In genomic region chr11:88595616-88596015, GRCm38 (mm10) we compare ENCODE assay signal across 9 mouse cellular contexts.
DNase-seq lines count a peak whose midpoint lies in the region; ATAC-seq and TF ChIP-seq lines count a peak whose summit lies in the region.
"Had no signal": no experiment of that assay in that cellular context is flagged by ENCODE, and none has a peak within 500 bp of the region (broad histone marks: within the 10 kb centered on the region; RNA-seq: fewer than 3 reads in every experiment).

No protein-coding gene starts in this region.

- ATAC-seq in kidney, postnatal 0 days (replicated peaks; ENCODE audit: low FRiP score, low read depth): no peak
- peak; percentile 70 for ATAC-seq in forebrain, embryonic 14.5 days
- no peak for ATAC-seq in megakaryocyte, adult 5-6 weeks (ENCODE audit: poor library complexity, severe bottlenecking)

- H3K27ac ChIP-seq in kidney, postnatal 0 days: peak overlapping the region; percentile 55; the same call in 1 of the 2 replicates
- peak overlapping the region; percentile 48; the same call in 1 of the 2 replicates for H3K27ac ChIP-seq in forebrain, embryonic 14.5 days (ENCODE audit: low read depth, low read length)

- peaks cover 40% of the 10 kb centered on the region for H3K4me1 ChIP-seq in kidney, postnatal 0 days (replicated peaks; ENCODE audit: insufficient read depth, low read length)
- H3K4me1 ChIP-seq in forebrain, embryonic 14.5 days (ENCODE audit: control insufficient read depth, insufficient read depth, low read length): peaks cover 28% of the 10 kb centered on the region

- H3K4me2 ChIP-seq in kidney, postnatal 0 days (ENCODE audit: low read length): no peak overlapping the region
- H3K4me2 ChIP-seq in forebrain, embryonic 14.5 days (ENCODE audit: low read length): no peak overlapping the region
- H3K4me2 ChIP-seq: limb, embryonic 15.5 days had no signal

- H3K36me3 ChIP-seq in kidney, postnatal 0 days (ENCODE audit: insufficient read depth, low read length): no peaks in the 10 kb centered on the region
- no peaks in the 10 kb centered on the region for H3K36me3 ChIP-seq in forebrain, embryonic 14.5 days (ENCODE audit: control insufficient read depth, insufficient read depth, low read length)
- 0 out of 2 replicates have a peak, but pooled peaks cover 4% of the 10 kb centered on the region for H3K36me3 ChIP-seq in splenic B cell, adult 2 months (ENCODE audit: control insufficient read depth, insufficient read depth, low read length, poor library complexity, severe bottlenecking)
- H3K36me3 ChIP-seq: limb, embryonic 15.5 days had no signal

- TF ChIP-seq CTCF in kidney, postnatal 0 days (IDR thresholded peaks at IDR 0.05; ENCODE audit: low read depth): no peak

- DNase-seq in kidney, postnatal 0 days (ENCODE audit: low spot score): no peak
- no peak for DNase-seq in kidney, adult 9 months
- peak; percentile 63 for DNase-seq in T-cell, adult 2 months (ENCODE audit: low spot score)
- DNase-seq in forebrain, embryonic 14.5 days (ENCODE audit: low spot score): no peak
- DNase-seq in splenic B cell, adult 2 months (ENCODE audit: low read depth, low spot score): peak; percentile 69
- no peak for DNase-seq in gastrocnemius, postnatal 36 days
- DNase-seq: heart, postnatal 4 days had no signal

- H3K9me3 ChIP-seq in kidney, postnatal 0 days (replicated peaks; ENCODE audit: low read length): no peaks in the 10 kb centered on the region
- H3K9me3 ChIP-seq in forebrain, embryonic 14.5 days (replicated peaks; ENCODE audit: control insufficient read depth, low read length): no peaks in the 10 kb centered on the region
- H3K9me3 ChIP-seq: limb, embryonic 15.5 days had no signal

- WGBS in kidney, postnatal 0 days: 40% methylated on average over 4 of the region's 4 CpGs
- 55% methylated on average over 3 of the region's 4 CpGs for WGBS in forebrain, embryonic 14.5 days

- no peak overlapping the region for H3K4me3 ChIP-seq in kidney, postnatal 0 days (replicated peaks; ENCODE audit: low read depth, low read length)
- no peak overlapping the region for H3K4me3 ChIP-seq in forebrain, embryonic 14.5 days (ENCODE audit: low read depth, low read length)
- H3K4me3 ChIP-seq: limb, embryonic 15.5 days had no signal

- intact Hi-C loops in gastrocnemius, postnatal 36 days (cut with DNase I): no loop called here

- no peaks in the 10 kb centered on the region for H3K27me3 ChIP-seq in kidney, postnatal 0 days (ENCODE audit: insufficient read depth, low read length)
- H3K27me3 ChIP-seq in forebrain, embryonic 14.5 days (replicated peaks; ENCODE audit: control insufficient read depth, insufficient read depth, low read length): no peaks in the 10 kb centered on the region
- H3K27me3 ChIP-seq in splenic B cell, adult 2 months (ENCODE audit: control insufficient read depth, insufficient read depth, low read length, poor library complexity, severe bottlenecking): no peaks in the 10 kb centered on the region
- H3K27me3 ChIP-seq: limb, embryonic 15.5 days had no signal

- H3K9ac ChIP-seq in kidney, postnatal 0 days (ENCODE audit: low read depth, low read length): no peak overlapping the region
- H3K9ac ChIP-seq in forebrain, embryonic 14.5 days (ENCODE audit: low read length): no peak overlapping the region
- H3K9ac ChIP-seq: limb, embryonic 15.5 days had no signal

Comparison
In these comparisons a context has a peak if more than half of its experiments do, and no peak if none do; other contexts are left out.
1. DNase-seq: peak in T-cell, adult 2 months (single experiment) and splenic B cell, adult 2 months (single experiment); none in kidney, postnatal 0 days (single experiment), kidney, adult 9 months (single experiment), forebrain, embryonic 14.5 days (single experiment) and gastrocnemius, postnatal 36 days (0 of 2).